Mouse (Mus musculus): ENCODE measurements at regions not wholly inside any gene's neighbourhood (a gene's known extent, or its start where the extent isn't known, plus 50 kb on each side); places are given as distances from the start of the nearest gene placed in this dataset.

DNA sequence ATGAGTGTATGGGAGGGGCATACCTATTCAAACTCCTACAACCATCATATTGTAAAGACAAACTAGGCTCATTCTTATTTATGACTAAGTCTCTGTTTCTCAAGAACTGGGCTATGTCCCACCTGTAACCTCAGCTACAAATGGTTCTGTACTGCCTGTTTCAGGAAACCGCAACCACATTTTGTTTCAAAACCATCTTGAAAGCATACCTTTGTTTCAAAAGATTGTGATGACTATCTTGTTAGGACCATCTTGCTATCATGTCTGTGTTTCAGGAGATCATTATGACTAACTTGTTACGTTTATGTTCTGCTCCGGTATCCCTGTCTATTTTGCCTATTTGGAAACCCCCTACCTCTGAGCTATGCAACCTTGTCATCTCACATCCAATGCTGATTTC, 340.2 kb upstream of the Cblb start:
- no peak for DNase-seq

DNA sequence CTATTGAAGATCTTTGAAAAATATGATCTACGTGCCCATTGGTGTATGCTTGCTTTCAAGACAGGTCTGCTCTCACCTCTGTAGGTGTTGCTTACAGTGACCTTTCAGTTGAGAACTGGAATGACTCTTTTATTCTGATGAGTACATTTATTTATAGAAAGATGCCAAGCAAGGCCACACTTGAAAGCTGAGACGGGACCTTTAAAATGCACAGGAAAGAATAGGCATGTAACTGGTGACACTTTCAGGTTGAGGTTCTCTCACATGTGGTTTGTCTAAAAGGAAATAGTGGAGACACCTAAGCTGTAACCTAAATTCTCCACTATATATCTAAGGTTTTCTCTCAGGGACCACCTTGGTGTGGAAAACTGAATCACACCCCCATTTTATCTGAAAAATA, 326.0 kb upstream of the Cblb start:
- no peak for DNase-seq

DNA sequence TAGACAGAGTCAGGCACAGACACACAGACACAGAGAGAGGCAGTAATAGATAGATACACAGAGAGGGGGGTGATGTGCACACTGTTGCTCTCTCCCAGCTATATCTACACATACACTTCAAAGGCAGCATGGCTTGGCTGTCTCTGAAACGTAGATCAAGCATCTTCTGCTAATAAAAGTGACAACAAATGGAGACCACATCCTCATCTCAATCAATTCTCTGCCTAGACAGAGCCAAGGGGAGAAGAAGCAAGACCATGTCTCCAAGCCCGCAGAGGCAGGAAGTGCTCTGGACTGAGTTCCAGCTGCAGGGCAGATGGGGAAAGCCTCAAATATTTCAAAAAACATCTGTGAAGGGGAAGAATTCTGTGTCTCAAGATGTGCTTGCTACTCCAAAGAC, 312.3 kb upstream of the Cblb start:
- no peak for DNase-seq

DNA sequence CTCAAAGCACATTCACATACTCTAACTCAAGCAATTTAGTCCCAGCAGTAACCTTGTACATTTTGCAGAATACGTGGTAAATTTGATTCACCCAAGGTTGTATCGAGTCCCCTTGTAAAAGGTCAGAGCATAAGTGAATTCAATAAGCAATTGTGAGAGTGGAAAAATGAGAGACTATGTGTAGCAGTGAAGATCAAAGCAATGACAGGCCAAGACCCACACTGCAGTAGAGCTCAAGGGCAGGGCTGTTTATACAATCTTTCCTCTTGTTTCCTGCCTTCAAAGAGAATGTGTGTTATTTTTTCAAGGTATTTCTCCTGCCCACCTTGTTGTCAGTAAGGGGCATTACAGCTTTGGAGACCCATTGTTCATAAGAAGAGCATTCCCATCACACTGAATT, 311.4 kb upstream of the Cblb start:
- no peak for DNase-seq

DNA sequence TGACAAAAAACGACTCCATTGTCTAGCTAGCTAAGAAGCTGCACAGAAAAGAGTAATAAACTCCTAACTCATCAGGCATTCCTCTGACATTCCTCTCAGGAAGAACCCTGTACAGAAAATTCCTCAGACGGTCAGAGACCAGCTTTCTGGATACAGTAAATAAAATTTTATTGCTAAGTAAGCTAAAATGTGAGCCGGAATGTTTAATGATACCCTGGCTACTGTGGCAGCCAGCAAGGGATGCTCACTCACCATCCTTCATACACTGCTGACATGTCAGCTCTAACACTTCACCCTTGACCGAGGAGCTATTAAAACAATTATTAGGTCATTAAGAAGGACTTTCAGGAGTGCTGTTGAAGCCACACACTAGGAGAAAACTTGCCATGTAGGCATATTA, 308.3 kb upstream of the Cblb start:
- no peak for DNase-seq

DNA sequence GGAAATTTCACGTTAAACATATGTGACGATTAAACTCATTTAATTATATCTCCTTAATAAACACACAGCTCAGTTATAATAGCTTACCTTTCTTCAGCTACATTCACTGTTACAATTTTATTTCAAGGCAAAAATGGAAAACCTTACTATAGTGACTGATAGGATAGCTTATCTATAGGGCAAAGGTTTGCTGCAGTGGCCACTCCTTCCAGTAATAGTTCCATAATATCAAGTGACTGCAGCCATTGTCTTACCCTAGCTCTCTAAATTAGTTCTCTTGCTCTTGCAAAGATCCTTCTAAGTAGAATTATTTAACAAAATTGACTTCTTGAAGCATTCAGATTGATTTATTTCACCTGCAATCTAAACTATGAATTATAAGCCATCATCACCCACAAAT, 289.1 kb upstream of the Cblb start:
- no peak for DNase-seq

DNA sequence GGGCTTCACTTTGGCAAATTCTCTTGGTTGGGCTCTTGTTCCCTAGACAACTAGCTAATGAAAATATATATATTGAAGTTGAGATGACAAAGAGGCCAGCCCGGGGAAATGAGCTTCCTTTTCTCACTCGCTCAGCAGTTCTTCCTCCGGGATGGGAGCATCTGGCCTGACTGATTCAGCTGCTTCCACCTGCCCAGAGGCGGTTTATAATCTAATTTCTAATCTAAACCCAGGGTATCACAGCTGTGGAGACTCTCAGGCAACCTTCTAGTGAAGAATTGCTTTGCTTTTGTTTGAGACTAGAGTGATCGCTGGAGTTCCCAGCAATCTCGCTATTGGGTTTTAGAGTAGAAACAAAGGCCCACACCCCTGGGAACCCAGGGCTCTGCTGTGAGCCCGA, 279.1 kb upstream of the Cblb start:
- DNase-seq = no peak

DNA sequence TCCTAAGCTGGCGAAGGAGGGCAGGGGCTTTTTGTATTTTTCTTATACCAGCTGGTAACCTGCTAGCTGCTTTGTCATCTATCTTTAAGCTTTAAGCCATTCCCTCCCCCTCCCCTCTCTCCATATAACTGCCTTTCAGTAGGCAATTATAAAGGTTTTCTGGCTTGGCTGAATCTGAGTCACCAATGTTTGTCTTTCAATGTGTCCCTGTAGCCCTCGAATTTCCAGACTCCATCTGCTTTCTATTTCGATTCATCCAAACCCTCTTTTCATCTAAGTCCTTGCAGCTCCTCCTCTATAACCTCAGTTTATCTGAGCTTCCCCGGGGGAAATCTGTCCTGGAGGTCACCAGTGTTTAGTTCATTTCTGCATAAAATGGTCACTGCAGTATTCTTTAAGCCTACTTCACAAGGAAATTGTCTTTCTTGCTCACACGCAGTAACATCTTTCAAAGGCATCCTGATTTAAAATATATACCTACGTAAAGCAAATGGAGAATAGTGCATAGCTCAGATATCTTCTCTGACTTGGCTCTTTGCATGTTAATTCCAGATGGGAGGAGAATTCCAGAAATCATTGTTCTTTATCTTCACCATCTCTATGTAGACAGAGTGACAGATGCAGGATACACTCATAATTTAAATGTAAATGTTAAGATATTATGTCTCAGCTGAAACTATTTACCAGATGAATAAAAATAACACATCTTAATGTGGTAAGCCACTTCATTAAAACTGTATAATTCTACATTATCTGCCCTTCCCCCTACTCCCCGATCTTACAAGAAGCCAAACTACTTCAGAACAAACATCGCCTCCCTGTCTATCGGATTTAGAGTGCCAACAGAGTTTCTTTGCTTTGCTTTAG, 272.4 kb upstream of the Cblb start:
- no peak for DNase-seq

DNA sequence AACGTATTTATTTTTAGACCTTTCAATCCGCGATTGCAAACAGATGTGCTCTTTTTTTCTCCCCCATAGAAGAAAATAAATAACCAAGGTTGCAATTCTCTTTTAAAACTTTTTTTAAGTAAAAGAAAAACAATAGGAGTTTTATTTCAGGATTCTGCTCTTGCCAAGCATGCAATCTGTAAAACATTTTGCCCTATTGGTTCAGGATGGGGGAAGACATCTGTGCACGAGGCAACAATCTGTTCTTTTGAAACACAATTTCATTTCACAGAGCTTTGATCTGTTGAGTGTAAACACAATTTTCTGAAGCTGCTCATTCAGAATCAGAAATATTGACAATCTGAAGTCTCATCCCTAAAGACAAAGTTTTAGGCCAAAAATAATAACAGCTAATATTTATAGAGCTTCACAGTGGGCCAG, 271.8 kb upstream of the Cblb start:
- no peak for DNase-seq

DNA sequence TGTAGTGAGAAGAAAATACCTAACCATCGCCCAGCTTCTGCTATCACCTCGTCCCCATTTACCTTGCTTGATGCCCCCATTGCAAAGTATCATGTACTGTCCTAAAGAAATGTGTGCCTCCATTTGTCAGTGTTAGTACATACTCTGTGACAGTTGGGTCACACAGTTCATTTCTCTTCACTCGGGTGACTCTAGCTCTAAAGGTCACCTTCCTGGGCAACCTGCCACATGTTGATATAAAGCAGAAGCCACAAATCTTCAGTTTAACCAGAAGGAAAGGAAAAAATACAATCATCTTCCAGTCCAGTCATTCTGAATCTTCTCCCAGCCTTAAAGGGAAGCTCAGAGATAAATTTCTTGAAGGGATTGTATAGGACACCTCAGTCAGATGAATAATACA, 263.5 kb upstream of the Cblb start:
- DNase-seq = peak; percentile 43 to 65

DNA sequence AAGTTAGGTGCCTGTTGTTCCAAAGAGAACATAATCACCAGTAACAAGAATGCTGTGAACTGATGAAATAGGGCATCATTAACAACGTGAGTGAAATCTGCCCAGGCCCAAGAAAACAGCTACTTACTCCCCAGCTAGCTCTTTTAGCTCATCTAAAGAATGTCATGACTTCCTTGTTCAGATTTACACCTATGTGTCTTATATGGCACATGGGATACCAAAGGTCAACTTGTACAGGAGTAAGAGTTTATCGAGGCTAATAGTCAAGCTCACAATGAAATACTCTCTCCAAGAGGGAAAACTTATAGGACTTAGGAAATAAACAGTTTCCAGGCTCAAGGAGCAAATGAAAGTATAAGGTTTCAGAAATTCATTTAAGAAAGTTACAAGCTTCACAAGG, 252.1 kb upstream of the Cblb start:
- DNase-seq = no peak

DNA sequence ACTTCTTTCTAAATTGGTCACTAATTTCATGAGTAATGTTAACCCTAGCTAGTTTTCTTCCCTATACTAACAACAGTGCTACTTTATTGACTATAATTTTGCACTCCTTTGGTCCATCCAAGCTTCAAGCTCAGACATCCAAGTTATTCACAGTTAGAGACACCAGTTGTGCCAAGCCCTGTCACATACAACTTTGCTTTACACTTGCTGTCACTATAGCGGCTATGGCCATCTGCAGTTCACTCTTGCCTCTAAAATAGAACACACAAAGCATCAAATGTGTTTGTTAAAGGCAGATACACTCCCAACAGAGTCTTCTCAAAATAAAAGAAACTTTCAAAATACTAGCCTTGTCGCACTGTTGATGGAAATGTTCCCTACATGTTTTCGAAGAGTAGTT, 236.0 kb upstream of the Cblb start:
- DNase-seq = no peak

DNA sequence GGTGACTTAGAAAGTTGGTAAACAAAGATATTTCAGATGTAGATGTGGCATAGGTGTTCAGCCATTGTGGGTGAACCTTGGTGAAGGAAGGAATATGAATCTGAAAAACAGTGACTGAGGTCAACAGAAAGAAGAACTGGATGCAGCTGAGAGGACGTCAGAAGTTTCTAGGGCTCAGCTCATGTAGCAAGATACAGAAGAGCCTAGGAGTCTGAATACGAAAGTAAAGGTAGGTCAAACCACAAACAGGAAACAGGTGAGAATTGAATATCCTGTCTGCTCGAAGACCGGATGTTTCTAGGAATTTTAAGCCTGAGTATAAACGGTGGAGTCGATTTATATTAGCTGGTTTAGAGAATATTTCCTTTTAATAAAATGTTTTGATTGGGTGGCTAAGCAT, 223.7 kb upstream of the Cblb start:
- no peak for DNase-seq

DNA sequence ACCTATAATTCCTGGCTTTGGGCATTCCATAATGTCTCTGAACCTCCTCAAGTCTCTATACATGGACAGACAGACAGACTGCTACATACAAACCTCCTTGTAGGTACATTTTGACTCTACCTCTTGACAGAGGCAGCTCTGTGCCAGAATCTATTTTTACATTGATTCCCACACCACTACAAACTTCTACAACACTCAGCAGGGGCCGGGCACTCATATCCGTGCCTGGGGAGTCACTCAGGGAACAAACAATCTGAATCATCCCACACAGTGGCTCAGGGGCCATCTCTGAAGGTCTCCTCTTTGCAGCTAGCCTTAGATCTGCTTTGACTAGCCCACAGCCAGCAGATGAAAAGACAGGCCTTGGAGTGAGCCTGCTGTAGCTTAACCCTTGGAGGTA, 221.9 kb upstream of the Cblb start:
- DNase-seq = no peak

DNA sequence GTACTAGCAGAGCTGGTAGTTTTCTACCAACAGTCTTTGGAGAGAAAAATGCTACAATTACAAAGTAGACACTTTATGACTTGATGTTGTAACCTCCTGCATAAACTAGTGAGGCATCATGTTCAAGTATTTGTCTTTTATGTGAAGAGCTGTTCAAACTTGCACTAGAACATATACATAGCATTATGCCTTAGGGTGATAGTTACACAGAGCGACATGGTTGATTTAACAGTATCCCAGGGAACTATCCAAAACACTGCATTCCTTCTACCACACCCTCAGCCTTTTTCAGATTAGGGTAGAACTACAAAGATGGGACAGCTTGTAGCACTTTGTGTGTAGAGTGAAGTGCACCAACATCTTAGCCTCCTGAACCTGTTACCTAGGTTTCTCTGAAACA, 220.0 kb upstream of the Cblb start:
- no peak for DNase-seq

DNA sequence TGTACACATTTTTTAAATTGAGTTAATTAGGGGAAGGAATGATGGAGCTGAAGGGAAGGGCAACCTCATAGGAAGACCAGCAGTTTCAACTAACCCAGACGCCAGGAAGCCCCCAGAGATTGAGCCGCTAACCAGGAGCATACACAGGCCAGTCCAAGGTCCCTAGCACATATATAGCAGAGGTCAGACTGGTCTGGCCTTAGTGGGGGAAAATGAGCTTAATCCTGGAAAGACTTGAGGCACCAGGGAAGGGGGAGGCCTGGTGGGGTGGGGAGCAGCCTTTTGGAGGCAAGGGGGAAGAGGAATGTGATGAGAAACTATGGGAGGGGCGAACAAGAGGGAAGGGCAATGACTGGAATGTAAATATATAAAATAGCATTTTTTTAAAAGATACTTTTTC, 188.3 kb upstream of the Cblb start:
- no peak for DNase-seq

DNA sequence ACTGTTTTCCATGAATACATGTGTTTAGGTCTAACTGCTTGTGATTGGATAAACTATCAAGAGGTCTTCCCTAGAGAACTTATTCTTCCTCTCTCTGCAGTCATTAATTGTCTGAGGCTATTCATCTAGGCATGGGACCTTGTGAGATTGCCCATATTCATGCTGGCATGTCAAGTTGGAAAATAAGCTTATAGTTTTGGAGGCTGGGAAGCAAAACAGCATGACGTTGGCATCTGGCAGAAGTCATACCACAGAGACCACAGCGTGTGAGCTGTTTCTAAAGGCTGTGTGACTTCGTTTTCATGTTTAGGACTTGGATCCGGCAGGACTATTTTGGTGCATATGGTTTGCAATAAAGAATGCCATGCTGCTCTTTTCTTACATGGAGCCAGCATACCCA, 185.5 kb upstream of the Cblb start:
- DNase-seq = no peak

DNA sequence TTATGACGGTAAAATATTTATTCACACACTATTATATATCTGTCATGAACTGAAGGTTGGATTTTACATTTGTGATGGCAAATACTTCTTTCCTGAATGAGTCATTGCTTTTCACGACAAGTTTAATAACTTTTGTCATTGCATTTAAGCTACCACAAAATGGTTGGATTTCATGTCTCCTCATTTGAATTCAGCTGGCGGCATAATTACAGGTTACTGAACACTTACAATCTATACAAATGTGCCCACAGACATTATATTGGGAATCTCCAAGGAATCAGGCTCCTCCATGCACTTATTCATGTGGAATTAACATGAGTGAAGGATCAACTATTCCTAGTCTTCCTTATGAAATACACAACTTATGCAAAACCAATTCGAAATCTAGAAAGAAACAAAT, 150.3 kb upstream of the Cblb start:
- no peak for DNase-seq

DNA sequence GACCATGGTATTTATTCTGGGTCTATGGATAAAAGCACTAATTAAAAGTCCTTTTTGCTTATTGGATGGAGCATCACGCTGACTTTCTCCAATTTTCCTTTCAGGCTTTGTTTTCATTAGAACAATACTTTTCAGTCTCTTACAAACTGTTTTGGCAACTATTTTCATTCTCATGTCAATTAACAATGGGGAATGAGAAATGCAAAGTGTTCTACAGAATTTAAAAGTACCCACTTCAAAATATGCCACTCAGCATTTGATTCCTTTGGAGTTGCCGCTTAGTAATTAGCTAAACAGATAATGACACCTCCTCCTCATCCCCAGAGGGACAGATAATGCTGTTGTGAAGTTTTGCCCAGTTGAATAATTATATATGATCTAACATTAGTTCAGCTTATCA, 149.9 kb upstream of the Cblb start:
- no peak for DNase-seq

DNA sequence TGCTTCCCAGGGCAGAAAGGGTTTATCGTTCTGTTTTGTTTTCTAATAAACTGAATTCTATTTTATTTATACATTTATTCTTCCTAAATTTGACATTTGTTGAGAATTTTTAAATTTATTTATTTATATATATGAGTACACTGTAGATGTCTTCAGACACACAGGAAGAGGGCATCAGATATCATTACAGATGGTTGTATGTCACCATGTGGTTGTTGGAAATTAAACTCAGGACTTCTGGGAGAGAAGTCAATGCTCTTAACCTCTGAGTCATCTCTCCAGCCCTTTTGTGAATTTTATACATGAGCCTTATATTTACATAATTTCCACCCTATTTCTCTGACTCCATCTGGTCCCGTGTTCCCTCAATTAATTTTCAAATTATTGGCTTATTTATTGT, 147.2 kb upstream of the Cblb start:
- DNase-seq = no peak

DNA sequence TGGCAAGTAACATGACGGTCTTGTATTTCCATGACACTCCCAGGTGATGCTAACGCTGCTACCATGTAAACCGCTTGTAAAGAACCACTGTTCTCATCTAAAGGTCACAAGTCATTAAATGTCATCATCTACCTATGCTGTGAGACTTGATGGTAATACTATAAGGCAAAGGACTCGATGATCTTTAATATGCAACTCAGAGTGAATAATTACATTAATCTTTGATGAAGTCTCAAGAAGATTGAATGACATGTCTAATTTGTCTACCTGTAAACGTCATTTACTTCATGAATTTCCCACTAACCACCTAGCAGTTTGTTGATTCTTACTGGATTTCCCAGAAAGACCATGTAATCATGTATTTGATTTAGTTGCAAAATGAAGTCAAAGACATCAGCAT, 143.5 kb upstream of the Cblb start:
- DNase-seq = no peak

DNA sequence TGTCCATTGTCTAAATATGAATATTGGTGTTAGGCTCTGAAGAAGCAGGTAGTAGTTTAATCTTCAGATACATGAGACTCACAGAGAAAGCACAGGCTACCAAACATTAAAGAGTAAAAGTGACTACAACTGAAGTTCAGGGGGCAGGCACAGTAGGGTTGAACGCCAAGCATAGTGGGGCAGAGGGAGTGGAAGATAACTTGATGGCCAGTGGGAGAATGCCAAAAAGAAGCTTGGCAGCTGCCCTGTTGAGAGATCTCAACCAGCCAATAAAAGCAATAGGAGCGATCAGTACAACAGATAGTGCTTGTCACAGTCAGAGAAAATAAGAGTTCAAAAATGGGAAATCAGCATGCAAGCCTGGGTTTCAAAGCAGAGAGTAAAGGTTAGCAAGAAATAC, 125.4 kb upstream of the Cblb start:
- no peak for DNase-seq

DNA sequence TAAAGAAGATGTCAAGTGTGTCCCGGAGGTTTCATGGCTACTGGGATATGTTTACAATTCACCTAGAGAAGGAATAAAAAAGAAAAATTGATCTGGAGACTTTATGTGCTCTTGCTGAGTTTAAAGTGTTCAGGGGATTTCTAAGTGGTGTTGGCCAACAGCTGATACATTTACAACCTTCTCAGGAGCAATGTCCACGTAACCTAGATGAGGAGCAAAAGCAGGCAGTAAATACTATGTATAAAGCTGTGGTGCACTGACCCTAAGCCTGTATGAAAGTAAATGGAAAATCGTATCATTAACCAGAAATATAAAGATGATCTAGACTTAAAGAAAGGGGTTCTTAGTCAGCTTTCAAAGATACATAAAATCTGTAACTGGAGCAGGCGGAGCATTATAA, 124.3 kb upstream of the Cblb start:
- no peak for DNase-seq

DNA sequence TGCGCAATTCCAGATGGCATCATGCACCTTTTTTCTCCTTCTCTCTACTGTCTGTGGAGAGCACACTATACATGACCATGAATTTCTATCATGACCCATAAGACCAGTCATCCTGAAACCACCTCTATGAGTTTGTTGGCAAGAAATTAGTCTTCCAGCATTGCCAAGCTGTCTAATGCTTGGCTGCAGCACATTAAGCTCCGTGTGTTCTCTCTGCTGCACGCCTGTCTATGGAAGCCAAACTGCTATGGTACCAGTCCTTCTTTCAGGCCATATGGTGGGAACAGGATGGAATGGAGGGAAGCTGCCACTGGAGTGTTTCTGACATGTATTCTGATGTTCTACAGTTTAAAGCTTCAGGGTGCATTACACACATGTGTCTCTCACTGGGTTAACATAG, 121.0 kb upstream of the Cblb start:
- no peak for DNase-seq

DNA sequence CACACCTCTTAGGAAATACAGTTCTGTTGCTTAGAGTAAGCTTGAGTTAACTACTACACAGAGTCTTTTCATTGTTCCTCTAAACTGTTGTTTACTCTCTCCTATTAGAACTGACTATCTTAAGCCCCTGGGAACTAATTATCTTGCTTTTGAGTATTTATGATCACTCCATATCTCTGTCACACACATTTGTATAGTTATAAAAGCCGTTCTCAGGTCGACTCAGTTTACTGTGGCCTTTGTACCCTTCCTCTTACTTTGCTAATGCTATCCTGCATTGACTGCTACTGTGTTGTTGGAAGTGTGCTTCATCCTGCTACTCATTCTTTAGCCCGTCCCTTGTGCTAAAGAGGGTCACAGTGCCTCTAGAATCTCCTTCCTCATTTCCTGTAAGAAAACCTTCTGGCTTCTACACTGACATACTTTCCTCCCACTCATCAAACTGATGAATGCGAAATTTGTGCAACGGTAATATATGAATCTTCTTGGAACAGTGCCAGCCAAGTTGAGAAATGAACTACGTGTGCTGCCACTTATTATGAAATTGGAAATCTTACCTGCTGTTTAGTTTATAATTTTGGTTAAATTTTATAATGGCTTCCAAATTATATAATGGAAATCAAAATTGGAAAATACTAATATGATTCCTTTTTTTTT, 119.8 kb upstream of the Cblb start:
- no peak for DNase-seq

Data from kidney, adult 8-10 months (tissue).